In the genomic region with DNA sequence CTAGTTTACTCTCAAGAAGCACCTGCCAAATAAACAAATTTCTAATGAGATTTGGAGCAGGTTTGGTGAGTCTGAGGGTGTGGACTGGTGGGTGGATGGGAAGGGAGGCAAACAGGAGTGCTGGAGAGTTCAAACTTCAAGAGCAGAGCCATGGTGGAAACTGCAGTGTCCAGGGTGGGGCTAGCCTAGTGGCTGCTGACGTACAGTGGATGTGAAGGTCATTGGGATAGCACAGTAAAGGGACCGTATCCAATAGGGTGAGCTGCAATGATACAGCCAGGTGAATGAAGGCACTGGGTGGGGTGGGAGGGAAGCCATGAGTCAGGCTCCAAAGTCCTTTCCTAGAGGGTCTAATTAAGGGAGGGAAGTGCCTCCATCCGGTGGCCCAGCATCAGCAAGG, we compare ENCODE assay signal across 24 mouse cellular contexts. TPM values are rescaled to one million over a fixed set of nuclear protein-coding genes. Genes with fewer than 3 reads are reported as not detected.
DNase-seq lines count a peak whose midpoint lies in the region; ATAC-seq and TF ChIP-seq lines count a peak whose summit lies in the region.
"Had no signal": no experiment of that assay in that cellular context is flagged by ENCODE, and none has a peak within 500 bp of the region (broad histone marks: within the 10 kb centered on the region; RNA-seq: fewer than 3 reads in every experiment).

No protein-coding gene starts in this region.

- DNase-seq in CH12.LX (ENCODE audit: extremely low read depth), result no peak
- peak; percentile 85 for DNase-seq in large intestine, adult 2 months (ENCODE audit: low read depth, low spot score)
- DNase-seq in layer of hippocampus, adult 18-20 months (ENCODE audit: low spot score in 2 of 2), result no peak
- DNase-seq in testis, postnatal 14 days (ENCODE audit: low spot score), result no peak
- DNase-seq: adrenal gland, adult 8-10 months; adrenal gland, postnatal 25 days; B cell, adult 2 months; cerebellum, adult 11-12 months; cerebellum, adult 8-10 months; cerebellum, postnatal 14 days; gastrocnemius, postnatal 10 days; gastrocnemius, postnatal 36 days; heart, postnatal 10 days; heart, postnatal 36 days had no signal

- no peaks in the 10 kb centered on the region for H3K9me3 ChIP-seq in CH12.LX (replicated peaks; ENCODE audit: low read length)
- no peaks in the 10 kb centered on the region for H3K9me3 ChIP-seq in intestine, embryonic 15.5 days
- no peaks in the 10 kb centered on the region for H3K9me3 ChIP-seq in stomach, embryonic 15.5 days
- H3K9me3 ChIP-seq: forebrain, embryonic 10.5 days; forebrain, embryonic 13.5 days; heart, embryonic 12.5 days; heart, embryonic 15.5 days; hindbrain, embryonic 15.5 days had no signal

- H3K4me3 ChIP-seq in CH12.LX (replicated peaks in 1 of 3; ENCODE audit: low read depth in 2 of 3, low read length in 2 of 3, poor library complexity in 1 of 3), result no peak overlapping the region
- no peak overlapping the region for H3K4me3 ChIP-seq in intestine, embryonic 15.5 days (replicated peaks)
- no peak overlapping the region for H3K4me3 ChIP-seq in stomach, embryonic 15.5 days (replicated peaks)
- H3K4me3 ChIP-seq: forebrain, embryonic 10.5 days; forebrain, embryonic 13.5 days; heart, embryonic 12.5 days; heart, embryonic 15.5 days; hindbrain, embryonic 15.5 days had no signal

- H3K4me1 ChIP-seq in CH12.LX (ENCODE audit: control insufficient read depth in 1 of 2, insufficient read depth in 2 of 2), result peaks cover 8 to 19% of the 10 kb centered on the region in 2 experiments
- peaks cover 3% of the 10 kb centered on the region; the same call in 1 of the 2 replicates for H3K4me1 ChIP-seq in intestine, embryonic 15.5 days (replicated peaks)
- no peaks in the 10 kb centered on the region for H3K4me1 ChIP-seq in stomach, embryonic 15.5 days

- peaks cover 20% of the 10 kb centered on the region for H3K79me2 ChIP-seq in CH12.LX (replicated peaks; ENCODE audit: control insufficient read depth, extremely low read depth, insufficient read depth, poor library complexity, severe bottlenecking)

- H3K36me3 ChIP-seq in CH12.LX (replicated peaks in 1 of 2; ENCODE audit: control insufficient read depth in 1 of 2, insufficient read depth in 1 of 2, low read length in 1 of 2), result no peaks in the 10 kb centered on the region
- no peaks in the 10 kb centered on the region for H3K36me3 ChIP-seq in intestine, embryonic 15.5 days
- no peaks in the 10 kb centered on the region for H3K36me3 ChIP-seq in stomach, embryonic 15.5 days
- H3K36me3 ChIP-seq: forebrain, embryonic 10.5 days; heart, embryonic 12.5 days; heart, embryonic 15.5 days; hindbrain, embryonic 15.5 days had no signal

- H3K9ac ChIP-seq in CH12.LX (ENCODE audit: insufficient read depth, low read depth), result no peak overlapping the region; the same call in 1 of the 2 replicates
- H3K9ac ChIP-seq in intestine, embryonic 15.5 days, result no peak overlapping the region
- no peak overlapping the region for H3K9ac ChIP-seq in stomach, embryonic 15.5 days
- H3K9ac ChIP-seq: forebrain, embryonic 13.5 days; heart, embryonic 12.5 days; heart, embryonic 15.5 days; hindbrain, embryonic 15.5 days had no signal

- no peak for TF ChIP-seq POLR2A in CH12.LX (IDR thresholded peaks at IDR 0.05; ENCODE audit: low read depth, low read length)

- ATAC-seq in intestine, embryonic 15.5 days, result peak; percentile 85
- ATAC-seq in stomach, embryonic 15.5 days (ENCODE audit: insufficient read depth, low FRiP score, low read depth), result peak; percentile 11; the same call in 1 of the 2 replicates
- no peak for ATAC-seq in inflammation-experienced regulatory T-cells, adult 6 months
- ATAC-seq: activated CD4-positive, CD25-positive, alpha-beta regulatory T cell, adult 4 months; forebrain, embryonic 13.5 days; forebrain, embryonic 16.5 days had no signal

- H3K27ac ChIP-seq in CH12.LX (ENCODE audit: insufficient read depth, low read depth), result no peak overlapping the region
- H3K27ac ChIP-seq in intestine, embryonic 15.5 days, result peak overlapping the region; percentile 40
- no peak overlapping the region for H3K27ac ChIP-seq in stomach, embryonic 15.5 days
- H3K27ac ChIP-seq: forebrain, embryonic 10.5 days; forebrain, embryonic 13.5 days; heart, embryonic 15.5 days; hindbrain, embryonic 15.5 days had no signal

- TF ChIP-seq CTCF in CH12.LX (conservative IDR thresholded peaks at IDR 0.05 in 1 of 2, IDR thresholded peaks at IDR 0.05 in 1 of 2; ENCODE audit: low read depth in 2 of 2, low read length in 2 of 2), result no peak

- no peaks in the 10 kb centered on the region for H3K27me3 ChIP-seq in CH12.LX (replicated peaks)
- no peaks in the 10 kb centered on the region for H3K27me3 ChIP-seq in intestine, embryonic 15.5 days (replicated peaks)
- H3K27me3 ChIP-seq in stomach, embryonic 15.5 days (replicated peaks), result no peaks in the 10 kb centered on the region
- H3K27me3 ChIP-seq: forebrain, embryonic 13.5 days; heart, embryonic 12.5 days; heart, embryonic 15.5 days; hindbrain, embryonic 15.5 days had no signal

- WGBS in intestine, embryonic 15.5 days, result 42% methylated on average over 3 of the region's 3 CpGs
- WGBS in large intestine, adult 2 months, result 18% methylated on average over 3 of the region's 3 CpGs
- WGBS in stomach, embryonic 15.5 days, result 75% methylated on average over 3 of the region's 3 CpGs

- peak overlapping the region; percentile 50; the same call in 1 of the 2 replicates for H3K4me2 ChIP-seq in CH12.LX (ENCODE audit: insufficient read depth, low read depth, poor library complexity, severe bottlenecking)
- H3K4me2 ChIP-seq in intestine, embryonic 15.5 days (replicated peaks), result no peak overlapping the region
- no peak overlapping the region for H3K4me2 ChIP-seq in stomach, embryonic 15.5 days
- H3K4me2 ChIP-seq: forebrain, embryonic 13.5 days; heart, embryonic 12.5 days; heart, embryonic 15.5 days; hindbrain, embryonic 15.5 days had no signal

- no peak for TF ChIP-seq EP300 in CH12.LX (IDR thresholded peaks at IDR 0.05; ENCODE audit: low read length)

- dilution Hi-C loops in CH12.LX (cut with MboI; ENCODE audit: extremely low pct_ligation_motif_present, extremely low pct_unique_long_range_greater_than_20kb, low sequenced_read_pairs), result no loop called here

- in situ Hi-C loops in CH12.LX (cut with MboI; ENCODE audit: low pct_ligation_motif_present, low pct_unique_long_range_greater_than_20kb, low sequenced_read_pairs), result loop anchor here (5.0 kb wide), 1 partner anchor 38 kb away; no protein-coding TSS in a partner anchor

- TF ChIP-seq RAD21 in CH12.LX (IDR thresholded peaks at IDR 0.05; ENCODE audit: low read depth, low read length), result no peak

TF ChIP-seq in CH12.LX, 34 proteins besides CTCF, POLR2A, EP300 and RAD21:
- no peak for TF ChIP-seq HCFC1 (IDR thresholded peaks at IDR 0.05; ENCODE audit: low read depth, low read length)
- no peak for TF ChIP-seq MAX (IDR thresholded peaks at IDR 0.05; ENCODE audit: low read length)
- TF ChIP-seq ZKSCAN1 (IDR thresholded peaks at IDR 0.05; ENCODE audit: borderline replicate concordance, low read depth, low read length), result no peak
- no peak for TF ChIP-seq JUND (conservative IDR thresholded peaks at IDR 0.05; ENCODE audit: low read depth, low read length)
- TF ChIP-seq ZMIZ1 (IDR thresholded peaks at IDR 0.05; ENCODE audit: low read depth, low read length), result no peak
- no peak for TF ChIP-seq RCOR1 (conservative IDR thresholded peaks at IDR 0.05; ENCODE audit: low read depth, low read length)
- no peak for TF ChIP-seq CHD2 (IDR thresholded peaks at IDR 0.05; ENCODE audit: low read length)
- TF ChIP-seq USF2 (conservative IDR thresholded peaks at IDR 0.05; ENCODE audit: low read depth, low read length), result no peak
- no peak for TF ChIP-seq JUN (IDR thresholded peaks at IDR 0.05; ENCODE audit: insufficient read depth, low read depth, low read length)
TF ChIP-seq in CH12.LX: peak in this region for 0.

RNA-seq across cellular contexts. Expression of a gene that starts 2.7 kb away (rescaled TPM):
- total RNA-seq in CH12.LX (2012; rRNA removed) (90.2 and 101 TPM in 2 replicates), CH12.LX (2014; rRNA removed) (239 and 263 TPM in 2 replicates)
- polyA plus RNA-seq in CH12.LX (2012; ENCODE audit: insufficient read length, low read depth), result 98.4 and 111 TPM in 2 replicates
- polyA plus RNA-seq in intestine, embryonic 15.5 days (2015; fragmentation: Nextera tagmentation; extraction: Ambion mirVana), result 29.2 and 29.3 TPM in 2 replicates
- polyA plus RNA-seq in large intestine, adult 2 months (2012; rRNA removed), result 43.8 and 66.4 TPM in 2 replicates
- 30.6 and 31.4 TPM in 2 replicates for polyA plus RNA-seq in stomach, embryonic 15.5 days (2015; fragmentation: Nextera tagmentation; extraction: Ambion mirVana)
- 10 to 100 TPM; 43.1 to 57.3 (median 50.7) TPM for polyA plus RNA-seq in inflammation-experienced regulatory T-cells, adult 6 months (2017; shearing (Covaris generic))
- 100 to 1,000 TPM; 146 to 163 TPM for total RNA-seq in layer of hippocampus, adult 18-20 months (2021)

RNA-seq across cellular contexts. Expression of a gene that starts 12.1 kb away (rescaled TPM):
- 55.8 and 64.7 TPM in 2 replicates for total RNA-seq in CH12.LX (2012; rRNA removed)
- 151 and 164 TPM in 2 replicates for total RNA-seq in CH12.LX (2014; rRNA removed)
- 130 and 139 TPM in 2 replicates for polyA plus RNA-seq in CH12.LX (2012; ENCODE audit: insufficient read length, low read depth)
- polyA plus RNA-seq in intestine, embryonic 15.5 days (2015; fragmentation: Nextera tagmentation; extraction: Ambion mirVana), result 0.96 and 1.1 TPM in 2 replicates
- 2.6 and 2.8 TPM in 2 replicates for polyA plus RNA-seq in large intestine, adult 2 months (2012; rRNA removed)
- 1.4 and 1.7 TPM in 2 replicates for polyA plus RNA-seq in stomach, embryonic 15.5 days (2015; fragmentation: Nextera tagmentation; extraction: Ambion mirVana)
- 10 to 100 TPM; 33.2 to 54.7 (median 43.2) TPM for polyA plus RNA-seq in inflammation-experienced regulatory T-cells, adult 6 months (2017; shearing (Covaris generic))
- total RNA-seq in layer of hippocampus, adult 18-20 months (2021), result under 1 TPM; 0.25 to 0.68 TPM
